Mouse (Mus musculus): Measurements from ENCODE around the gene Olig2.

DNA sequence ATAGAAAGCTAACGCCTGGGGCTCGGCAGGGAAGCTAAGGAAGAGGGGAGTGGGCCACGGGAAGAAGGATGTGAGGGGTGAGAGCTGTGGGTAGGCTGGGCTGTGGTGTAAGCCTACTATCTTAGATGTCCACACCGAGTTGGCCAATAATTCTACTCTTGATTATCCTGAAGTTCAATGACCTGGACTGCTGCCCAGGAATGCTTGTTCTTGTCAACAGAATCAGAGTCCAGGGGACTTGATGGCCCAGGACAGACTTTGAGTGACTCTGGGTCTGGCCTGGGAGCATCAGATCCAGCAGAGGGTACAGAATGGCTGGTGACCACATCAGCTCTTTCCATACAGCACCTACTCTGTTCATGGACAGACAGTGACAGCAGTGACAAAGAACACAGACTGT is 13.8 kb downstream of the Olig2 start:
- TF ChIP-seq EP300 (IDR thresholded peaks at IDR 0.05; ENCODE audit: low read depth) (peak; percentile 52), CTCF (IDR thresholded peaks at IDR 0.05; ENCODE audit: low read depth) (no peak)
